Comparison of ENCODE assay signal across 17 mouse cellular contexts in the genomic region with DNA sequence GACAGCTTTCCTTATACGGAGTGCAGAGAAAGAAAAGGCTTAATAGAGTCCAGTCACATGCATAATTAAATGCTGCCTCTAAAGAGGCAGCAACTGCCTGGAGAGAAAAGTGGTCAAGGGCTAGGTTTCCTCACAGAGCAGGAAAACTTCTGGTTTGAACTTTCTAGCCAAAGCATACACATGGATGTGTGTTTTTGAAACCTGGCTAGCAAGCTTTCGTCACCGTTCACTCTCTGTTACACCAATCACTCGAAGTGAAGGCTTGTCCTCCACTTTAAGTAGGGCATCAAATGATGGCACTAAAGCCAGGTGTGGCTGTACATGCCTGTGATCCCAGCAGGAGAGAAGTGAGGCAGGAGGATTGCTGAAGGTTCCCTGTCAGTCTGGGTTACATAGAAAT. TPM values are rescaled to one million over a fixed set of nuclear protein-coding genes. Genes with fewer than 3 reads are reported as not detected.
"Had no signal": no experiment of that assay in that cellular context is flagged by ENCODE, and none has a peak within 500 bp of the region (broad histone marks: within the 10 kb centered on the region; RNA-seq: fewer than 3 reads in every experiment).

No protein-coding gene starts in this region.

- H3K9ac ChIP-seq: neural tube, embryonic 13.5 days; neural tube, embryonic 15.5 days; stomach, embryonic 15.5 days had no signal

- H3K27me3 ChIP-seq: neural tube, embryonic 13.5 days; neural tube, embryonic 15.5 days; stomach, embryonic 15.5 days had no signal

- H3K36me3 ChIP-seq: neural tube, embryonic 13.5 days; neural tube, embryonic 15.5 days; stomach, embryonic 15.5 days had no signal

- DNase-seq: retina, postnatal 1 day; right cerebral cortex, adult 18-20 months; right cerebral cortex, postnatal 14 days; right cerebral cortex, postnatal 25 days; right cerebral cortex, postnatal 4 days; spleen, adult 18-20 months; thymus, adult 18-20 months; thymus, adult 2 months; thymus, postnatal 14 days; thymus, postnatal 25 days; thymus, postnatal 36 days; thymus, postnatal 4 days had no signal

- H3K27ac ChIP-seq: neural tube, embryonic 13.5 days; neural tube, embryonic 15.5 days; stomach, embryonic 15.5 days; stomach, postnatal 0 days had no signal

- H3K9me3 ChIP-seq: neural tube, embryonic 13.5 days; neural tube, embryonic 15.5 days; stomach, embryonic 15.5 days had no signal

- H3K4me3 ChIP-seq: neural tube, embryonic 13.5 days; neural tube, embryonic 15.5 days; stomach, embryonic 15.5 days had no signal

- H3K4me1 ChIP-seq: neural tube, embryonic 13.5 days; neural tube, embryonic 15.5 days; stomach, embryonic 15.5 days had no signal

- H3K4me2 ChIP-seq: neural tube, embryonic 13.5 days; neural tube, embryonic 15.5 days; stomach, embryonic 15.5 days had no signal

RNA-seq across cellular contexts. Expression of gene Cth, which starts 41.8 kb away (rescaled TPM):
- total RNA-seq: neutrophil, adult 5-6 weeks had no signal
